Mouse (Mus musculus): Measurements from ENCODE around the gene Trabd2b. TPM values are rescaled to one million over a fixed set of nuclear protein-coding genes. Genes with fewer than 3 reads are reported as not detected.

The Trabd2b gene
- polyA plus RNA-seq, 1 experiment: 0.08 TPM

DNA sequence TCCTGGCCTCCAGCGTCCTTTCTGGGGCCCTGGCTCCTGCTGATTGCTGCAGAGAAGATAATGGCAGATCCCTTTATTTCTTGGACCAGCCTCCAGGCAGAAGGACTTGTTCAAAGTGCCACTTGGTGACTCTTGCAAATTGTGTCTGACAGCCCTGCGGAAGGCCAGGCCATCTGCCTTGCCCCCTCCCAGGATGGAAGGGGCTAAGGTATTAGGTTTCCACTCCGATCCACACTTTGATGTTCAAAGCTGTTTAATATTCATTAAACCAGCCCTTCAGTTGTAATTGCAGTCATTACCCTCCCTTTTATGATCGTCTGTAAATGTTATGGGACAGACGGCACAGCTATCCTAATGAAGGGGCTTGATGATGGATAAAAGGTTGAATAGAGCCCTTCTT lies 75.0 kb downstream of the Trabd2b start:
- Histone ChIP-seq H3K4me3 (ENCODE audit: insufficient read depth, low read length) (no peak overlapping the region), H3K27ac (ENCODE audit: insufficient read depth, low read depth, low read length) (no peak overlapping the region), H3K4me1 (ENCODE audit: control insufficient read depth, insufficient read depth, low read length) (no peaks in the 10 kb centered on the region)
- TF ChIP-seq CTCF (IDR thresholded peaks at IDR 0.05; ENCODE audit: low read depth, low read length) (no peak), POLR2A (IDR thresholded peaks at IDR 0.05; ENCODE audit: borderline replicate concordance, low read depth, low read length) (no peak)

DNA sequence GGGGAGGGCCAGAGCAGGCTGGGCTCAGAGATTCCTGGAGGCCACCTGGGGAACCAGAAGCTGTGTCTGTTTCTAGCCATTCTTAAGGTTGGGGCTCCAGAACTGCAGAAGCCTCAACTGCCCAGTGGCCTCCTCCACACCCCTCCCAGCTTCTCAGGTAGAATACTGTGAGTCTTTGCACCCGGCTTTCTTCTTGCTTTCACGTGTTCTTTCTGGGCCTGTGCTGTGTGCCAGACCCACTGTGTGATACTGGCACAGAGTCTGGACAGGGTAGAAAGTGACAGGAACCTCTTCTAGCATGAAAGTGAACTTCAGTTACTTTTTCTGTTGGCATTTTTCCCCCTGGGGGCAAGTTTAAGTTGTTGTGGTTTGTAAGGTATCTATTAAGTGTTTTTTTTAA lies 77.6 kb downstream of the Trabd2b start:
- H3K27ac ChIP-seq (ENCODE audit: insufficient read depth, low read depth, low read length): no peak overlapping the region
- H3K4me3 ChIP-seq (ENCODE audit: insufficient read depth, low read length): no peak overlapping the region
- no peaks in the 10 kb centered on the region for H3K4me1 ChIP-seq (ENCODE audit: control insufficient read depth, insufficient read depth, low read length)
- no peak for TF ChIP-seq POLR2A (IDR thresholded peaks at IDR 0.05; ENCODE audit: borderline replicate concordance, low read depth, low read length)
- TF ChIP-seq CTCF (IDR thresholded peaks at IDR 0.05; ENCODE audit: low read depth, low read length): no peak

DNA sequence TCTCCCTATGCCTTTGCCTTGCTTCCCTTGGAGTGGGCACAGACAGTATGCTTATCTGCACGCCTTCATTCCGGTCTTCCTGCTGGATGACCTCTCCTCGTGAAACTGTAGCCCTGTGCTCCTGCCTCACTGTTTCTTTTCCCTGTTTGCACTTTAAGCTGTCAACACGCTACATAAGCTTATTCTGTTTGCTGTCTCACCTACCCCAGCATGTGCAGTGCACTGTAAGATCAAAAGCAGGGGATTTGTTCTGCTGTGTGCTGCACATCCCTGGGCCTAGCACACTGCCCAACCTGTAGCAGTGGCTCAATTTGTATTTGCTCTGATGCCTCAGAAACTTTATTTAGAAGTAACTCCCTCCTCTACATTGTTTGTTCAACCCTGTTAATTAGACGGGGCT lies 79.5 kb downstream of the Trabd2b start:
- TF ChIP-seq POLR2A (IDR thresholded peaks at IDR 0.05; ENCODE audit: borderline replicate concordance, low read depth, low read length) (no peak), CTCF (IDR thresholded peaks at IDR 0.05; ENCODE audit: low read depth, low read length) (no peak)
- no peak overlapping the region for H3K27ac ChIP-seq (ENCODE audit: insufficient read depth, low read depth, low read length)
- H3K4me1 ChIP-seq (ENCODE audit: control insufficient read depth, insufficient read depth, low read length): no peaks in the 10 kb centered on the region
- no peak overlapping the region for H3K4me3 ChIP-seq (ENCODE audit: insufficient read depth, low read length)

DNA sequence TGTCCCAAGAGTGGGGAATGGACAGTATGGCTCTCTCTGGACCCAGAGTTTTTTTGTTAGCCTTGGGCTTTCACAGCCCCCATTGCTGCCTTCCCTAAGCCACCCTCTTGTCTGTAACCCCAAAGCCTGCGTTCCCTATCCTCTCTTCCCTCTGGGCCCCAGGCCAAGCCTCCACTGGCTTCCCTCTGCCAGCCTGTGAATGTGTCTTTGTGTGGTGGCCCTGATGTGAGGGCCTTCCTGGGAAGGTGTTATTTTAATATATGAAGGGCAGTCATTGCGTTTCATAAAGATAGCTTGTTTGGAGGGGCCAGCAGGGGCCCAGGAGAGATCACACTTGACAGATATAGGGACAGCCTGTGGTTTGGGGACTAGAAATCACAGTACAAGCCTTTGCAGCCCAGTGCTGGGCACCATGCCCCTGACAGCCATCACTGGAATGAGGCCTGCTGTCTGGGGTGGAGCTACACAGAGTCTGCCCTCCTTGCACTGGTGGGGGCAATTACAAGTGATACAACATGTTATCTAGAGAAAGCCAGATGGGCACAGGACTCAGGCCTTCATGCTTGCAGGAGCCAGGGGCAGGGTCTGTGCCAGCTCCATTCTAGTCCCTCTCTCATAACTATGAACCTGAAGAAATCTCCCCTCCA lies 80.5 kb downstream of the Trabd2b start:
- Histone ChIP-seq H3K4me3 (ENCODE audit: insufficient read depth, low read length) (no peak overlapping the region), H3K4me1 (ENCODE audit: control insufficient read depth, insufficient read depth, low read length) (no peaks in the 10 kb centered on the region), H3K27ac (ENCODE audit: insufficient read depth, low read depth, low read length) (no peak overlapping the region)
- no peak for TF ChIP-seq CTCF (IDR thresholded peaks at IDR 0.05; ENCODE audit: low read depth, low read length)
- TF ChIP-seq POLR2A (IDR thresholded peaks at IDR 0.05; ENCODE audit: borderline replicate concordance, low read depth, low read length): no peak

DNA sequence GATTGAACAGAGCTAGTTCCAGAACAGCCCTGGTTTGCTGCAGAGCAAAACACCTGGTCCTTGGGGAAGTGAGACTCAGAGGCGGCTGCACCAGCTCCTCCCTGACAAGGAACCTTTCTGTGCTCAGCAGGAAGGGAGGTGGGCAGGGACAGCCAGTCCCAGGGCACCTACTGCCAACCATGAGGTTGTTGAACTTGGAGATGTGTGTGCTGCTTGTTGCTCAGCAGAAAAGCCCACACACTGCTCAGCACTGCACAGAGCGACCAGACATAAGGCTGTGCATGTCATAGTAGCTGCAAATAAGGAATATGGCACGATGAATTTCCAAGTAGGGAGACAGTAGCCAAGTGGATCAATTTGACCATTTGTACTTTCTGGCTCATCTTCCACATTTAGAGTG lies 81.2 kb downstream of the Trabd2b start:
- Histone ChIP-seq H3K4me1 (ENCODE audit: control insufficient read depth, insufficient read depth, low read length) (no peaks in the 10 kb centered on the region), H3K4me3 (ENCODE audit: insufficient read depth, low read length) (no peak overlapping the region), H3K27ac (ENCODE audit: insufficient read depth, low read depth, low read length) (no peak overlapping the region)
- TF ChIP-seq CTCF (IDR thresholded peaks at IDR 0.05; ENCODE audit: low read depth, low read length): no peak
- no peak for TF ChIP-seq POLR2A (IDR thresholded peaks at IDR 0.05; ENCODE audit: borderline replicate concordance, low read depth, low read length)

DNA sequence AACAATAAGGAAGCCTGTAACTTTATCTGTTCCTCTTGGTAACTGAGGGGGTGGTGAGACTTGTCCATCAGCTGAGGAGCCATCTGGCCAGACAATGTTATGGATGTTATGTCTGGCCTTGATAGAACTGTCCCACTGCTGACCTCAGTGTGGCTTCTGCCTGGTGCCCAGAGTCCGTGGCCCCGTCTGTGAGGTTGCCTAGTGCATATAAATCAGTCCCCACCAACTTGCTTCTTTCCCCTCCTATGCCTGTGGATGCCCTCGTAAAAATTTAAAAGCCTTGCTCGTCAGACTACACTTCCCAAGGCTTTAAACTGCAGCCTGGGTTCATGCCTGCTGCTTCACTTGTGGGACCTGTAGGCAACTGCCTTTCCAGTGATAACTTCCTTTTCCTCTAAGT lies 85.6 kb downstream of the Trabd2b start:
- Histone ChIP-seq H3K4me3 (ENCODE audit: insufficient read depth, low read length) (no peak overlapping the region), H3K27ac (ENCODE audit: insufficient read depth, low read depth, low read length) (no peak overlapping the region), H3K4me1 (ENCODE audit: control insufficient read depth, insufficient read depth, low read length) (no peaks in the 10 kb centered on the region)
- TF ChIP-seq POLR2A (IDR thresholded peaks at IDR 0.05; ENCODE audit: borderline replicate concordance, low read depth, low read length): no peak
- no peak for TF ChIP-seq CTCF (IDR thresholded peaks at IDR 0.05; ENCODE audit: low read depth, low read length)

DNA sequence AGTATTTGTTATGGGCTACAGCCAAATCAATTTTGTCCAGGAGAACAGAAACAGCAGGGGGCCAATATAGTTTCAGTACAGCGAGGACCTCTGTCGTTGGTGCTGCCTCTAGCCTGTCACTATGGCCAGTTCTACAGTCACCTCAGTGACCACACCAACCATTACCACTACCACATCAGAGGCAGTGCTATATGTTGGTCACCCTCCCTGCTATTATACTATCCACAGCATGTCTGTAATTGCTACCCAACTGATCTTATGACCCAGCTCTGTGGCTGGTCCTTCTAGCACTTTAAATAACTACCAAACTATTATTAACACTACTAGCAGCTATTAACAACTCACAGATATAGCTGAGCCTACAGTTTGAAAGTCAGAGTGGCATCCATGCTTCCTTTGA lies 87.5 kb downstream of the Trabd2b start:
- H3K4me3 ChIP-seq (ENCODE audit: insufficient read depth, low read length): no peak overlapping the region
- H3K27ac ChIP-seq (ENCODE audit: insufficient read depth, low read depth, low read length): no peak overlapping the region
- H3K4me1 ChIP-seq (ENCODE audit: control insufficient read depth, insufficient read depth, low read length): no peaks in the 10 kb centered on the region
- TF ChIP-seq POLR2A (IDR thresholded peaks at IDR 0.05; ENCODE audit: borderline replicate concordance, low read depth, low read length) (no peak), CTCF (IDR thresholded peaks at IDR 0.05; ENCODE audit: low read depth, low read length) (no peak)

DNA sequence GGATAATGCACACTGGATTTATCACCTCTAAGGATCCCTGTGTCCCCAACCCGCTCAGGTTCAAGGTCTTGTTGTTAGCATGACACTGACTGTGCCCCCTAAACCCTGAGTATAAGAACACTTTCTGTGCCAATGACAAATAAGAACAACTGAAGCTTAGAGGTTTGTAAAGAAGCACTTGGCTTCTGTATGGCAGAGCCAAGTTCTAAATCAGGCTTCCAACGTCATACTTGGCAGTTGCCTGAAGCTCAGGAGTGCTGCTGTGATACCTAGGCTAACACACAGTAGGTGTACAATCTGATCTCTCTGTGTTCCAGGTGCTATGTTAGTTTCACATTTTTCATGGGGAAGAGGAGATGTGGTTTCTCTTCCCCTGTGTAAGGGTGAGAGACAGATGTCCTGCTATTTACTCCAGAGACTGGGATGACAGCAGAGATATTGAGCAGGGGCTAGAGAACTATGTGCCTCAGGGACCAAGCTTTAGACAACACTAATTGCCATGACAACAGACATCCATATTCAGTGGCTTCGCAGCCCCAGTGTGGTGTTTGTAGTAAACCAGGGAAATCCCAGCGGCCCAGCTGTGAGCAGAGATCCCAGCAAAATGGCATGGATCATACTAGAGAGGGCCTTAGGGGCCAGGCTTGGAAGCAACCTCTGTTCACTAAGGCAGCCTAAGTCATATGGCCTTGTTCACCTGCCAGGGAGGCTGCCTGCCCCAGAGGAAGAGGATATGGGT lies 89.3 kb downstream of the Trabd2b start:
- no peak overlapping the region for H3K4me3 ChIP-seq (ENCODE audit: insufficient read depth, low read length)
- no peak overlapping the region for H3K27ac ChIP-seq (ENCODE audit: insufficient read depth, low read depth, low read length)
- TF ChIP-seq POLR2A (IDR thresholded peaks at IDR 0.05; ENCODE audit: borderline replicate concordance, low read depth, low read length) (no peak), CTCF (IDR thresholded peaks at IDR 0.05; ENCODE audit: low read depth, low read length) (no peak)
- no peaks in the 10 kb centered on the region for H3K4me1 ChIP-seq (ENCODE audit: control insufficient read depth, insufficient read depth, low read length)

DNA sequence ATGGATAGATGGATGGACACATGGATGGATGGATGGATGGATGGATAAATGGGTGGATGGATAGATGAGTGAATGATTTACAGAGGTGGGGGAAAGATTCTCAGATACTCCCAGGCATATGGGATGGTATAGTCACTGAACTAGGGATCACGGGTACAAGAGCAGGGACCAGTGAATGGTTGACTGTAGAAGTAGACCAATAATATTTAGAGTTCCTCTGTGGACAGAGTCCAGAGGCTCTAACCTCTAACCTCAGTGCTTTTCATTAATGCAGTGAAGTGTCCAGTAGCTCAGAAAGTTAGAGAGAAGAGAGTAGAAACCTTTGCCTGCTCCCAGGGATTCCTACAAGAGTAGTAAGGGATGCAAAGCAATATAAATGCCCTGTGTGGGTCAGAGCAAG lies 93.1 kb downstream of the Trabd2b start:
- no peak overlapping the region for H3K27ac ChIP-seq (ENCODE audit: insufficient read depth, low read depth, low read length)

DNA sequence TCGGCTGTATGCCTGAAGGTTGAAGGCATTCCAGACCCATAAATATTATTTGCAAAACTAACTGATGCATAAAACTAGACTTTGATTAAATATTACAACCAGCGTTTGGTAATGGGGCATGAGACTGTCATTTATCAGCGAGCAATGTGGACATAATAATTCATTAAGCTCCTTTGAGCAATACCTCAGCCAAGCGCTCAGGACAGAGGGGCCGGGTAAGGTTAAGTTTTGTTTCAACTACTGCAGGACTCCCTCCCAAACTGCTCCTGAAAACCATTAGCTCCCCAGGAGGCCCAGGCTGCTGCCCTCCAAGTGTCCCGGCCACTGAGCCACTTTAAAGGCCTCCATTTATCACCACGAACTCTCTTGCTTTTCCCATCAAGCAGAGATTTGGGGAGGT lies 93.8 kb downstream of the Trabd2b start:
- H3K27ac ChIP-seq (ENCODE audit: insufficient read depth, low read depth, low read length): no peak overlapping the region
- H3K4me3 ChIP-seq (ENCODE audit: insufficient read depth, low read length): no peak overlapping the region
- no peak for TF ChIP-seq CTCF (IDR thresholded peaks at IDR 0.05; ENCODE audit: low read depth, low read length)
- no peak for TF ChIP-seq POLR2A (IDR thresholded peaks at IDR 0.05; ENCODE audit: borderline replicate concordance, low read depth, low read length)
- H3K4me1 ChIP-seq (ENCODE audit: control insufficient read depth, insufficient read depth, low read length): no peaks in the 10 kb centered on the region

More for the DNA sequence above, 93.1 kb downstream of the Trabd2b start:
- TF ChIP-seq POLR2A (IDR thresholded peaks at IDR 0.05; ENCODE audit: borderline replicate concordance, low read depth, low read length) (no peak), CTCF (IDR thresholded peaks at IDR 0.05; ENCODE audit: low read depth, low read length) (no peak)
- no peak overlapping the region for H3K4me3 ChIP-seq (ENCODE audit: insufficient read depth, low read length)
- H3K4me1 ChIP-seq (ENCODE audit: control insufficient read depth, insufficient read depth, low read length): no peaks in the 10 kb centered on the region
